Mouse (Mus musculus): ENCODE data around the gene Zfp39.

DNA sequence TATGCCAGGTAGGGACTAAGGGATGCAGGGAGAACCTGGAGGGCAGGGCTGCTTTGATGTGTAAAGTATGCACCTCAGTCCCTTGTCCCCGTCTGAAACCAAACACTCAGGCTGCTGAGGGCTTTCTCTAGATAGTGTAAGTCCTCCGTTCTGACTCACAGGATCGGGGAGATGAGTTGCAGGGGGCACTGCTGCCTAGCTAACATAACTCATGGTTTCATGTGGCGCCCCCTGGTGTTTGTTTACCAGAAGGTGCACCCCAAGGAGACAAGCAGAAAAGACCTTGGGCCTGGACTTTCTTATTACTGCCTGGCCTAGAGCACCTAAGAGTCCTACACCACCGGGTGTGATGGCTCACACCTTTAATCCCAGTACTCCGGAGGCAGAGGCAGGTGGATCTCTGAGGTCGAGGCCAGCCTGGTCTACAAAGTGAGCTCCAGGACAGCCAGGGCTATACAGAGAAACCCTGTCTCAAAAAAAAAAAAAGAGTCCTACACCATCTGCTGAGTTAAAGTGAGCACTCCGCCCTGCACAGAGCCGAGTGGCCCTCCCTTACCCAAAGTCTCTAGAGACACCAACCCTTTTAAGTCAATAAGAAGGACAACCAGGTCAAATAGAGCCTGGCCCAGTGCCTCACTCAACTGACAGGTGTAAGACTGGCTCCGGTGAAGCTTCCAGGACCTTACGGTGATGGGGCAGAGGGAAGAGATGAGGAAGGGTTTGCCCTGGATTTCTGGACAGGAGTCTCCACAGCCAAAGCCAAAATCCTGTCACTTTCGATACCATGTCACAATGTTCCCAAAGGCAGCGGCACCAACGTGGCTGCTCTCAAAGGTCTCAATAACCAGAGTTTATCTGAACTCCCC is 13.1 kb upstream of the Zfp39 start:
- TF ChIP-seq CTCF (IDR thresholded peaks at IDR 0.05; ENCODE audit: borderline replicate concordance, control insufficient read depth, extremely low read depth, insufficient read depth, low read length, poor library complexity) (peak; percentile 66; the same call in 1 of the 2 replicates), POLR2A (IDR thresholded peaks at IDR 0.05; ENCODE audit: control insufficient read depth, extremely low read depth, insufficient read depth, low read length, poor library complexity) (no peak)

Measured in thymus, adult 2 months (tissue).